Mouse (Mus musculus): ENCODE measurements around the gene Ythdf1.
A peak's percentile ranks its signal among the peaks of the same experiment; 100 is the strongest.

The Ythdf1 gene

DNA sequence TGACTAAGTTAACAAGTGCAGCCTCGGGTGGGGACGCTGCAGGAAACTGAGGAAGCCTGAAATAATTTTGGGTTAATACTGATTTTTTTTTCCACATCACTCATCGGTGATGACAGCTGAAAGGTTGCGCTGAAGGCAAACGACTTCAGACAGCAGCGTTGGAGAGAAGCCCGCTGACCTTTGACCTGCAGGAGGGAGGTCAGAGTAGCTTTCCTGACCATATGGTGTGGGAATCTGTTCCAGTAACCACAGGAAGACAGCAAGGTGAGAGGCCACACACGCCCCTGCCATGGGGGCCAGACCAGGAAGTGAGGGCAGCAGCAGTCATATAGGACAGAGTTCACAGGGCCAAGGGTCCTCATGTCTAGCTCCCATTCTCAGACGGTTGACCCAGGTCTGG lies 39.5 kb downstream of the Ythdf1 start:
- no peak for DNase-seq (ENCODE audit: extremely low spot score, low spot score)

DNA sequence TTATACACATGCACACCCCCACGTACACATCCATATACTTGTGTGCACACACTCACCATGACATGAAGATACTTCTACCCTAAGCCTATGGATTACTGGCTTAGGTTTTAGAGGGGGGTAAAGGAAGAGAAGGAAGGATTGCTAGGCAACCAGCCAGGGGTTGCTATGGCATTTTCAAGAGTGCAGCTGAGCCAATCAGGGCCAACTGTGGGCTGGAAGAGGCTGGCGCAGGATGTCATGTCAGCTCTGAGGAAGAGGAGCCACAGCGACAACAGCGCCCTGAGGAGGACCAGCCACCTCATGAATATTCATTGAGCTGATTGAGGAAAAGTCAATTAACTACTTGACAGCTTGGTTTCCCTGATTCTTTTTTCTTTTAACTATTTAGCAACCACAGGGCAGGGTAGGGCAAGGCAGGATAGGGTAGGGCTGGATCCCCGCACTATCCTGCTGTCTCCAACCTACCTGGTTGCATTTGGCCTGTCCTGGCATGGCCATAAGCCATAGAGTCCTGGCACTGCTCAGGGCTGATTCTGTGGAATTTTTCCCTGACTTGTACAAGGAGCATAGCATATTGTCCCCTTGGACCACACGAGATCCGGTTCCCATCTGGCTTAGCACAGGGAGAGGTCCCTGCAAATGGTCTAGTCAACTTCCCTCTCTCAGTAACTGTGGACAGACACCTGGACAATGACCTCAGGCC lies 41.2 kb downstream of the Ythdf1 start:
- DNase-seq (ENCODE audit: extremely low spot score, low spot score): no peak

DNA sequence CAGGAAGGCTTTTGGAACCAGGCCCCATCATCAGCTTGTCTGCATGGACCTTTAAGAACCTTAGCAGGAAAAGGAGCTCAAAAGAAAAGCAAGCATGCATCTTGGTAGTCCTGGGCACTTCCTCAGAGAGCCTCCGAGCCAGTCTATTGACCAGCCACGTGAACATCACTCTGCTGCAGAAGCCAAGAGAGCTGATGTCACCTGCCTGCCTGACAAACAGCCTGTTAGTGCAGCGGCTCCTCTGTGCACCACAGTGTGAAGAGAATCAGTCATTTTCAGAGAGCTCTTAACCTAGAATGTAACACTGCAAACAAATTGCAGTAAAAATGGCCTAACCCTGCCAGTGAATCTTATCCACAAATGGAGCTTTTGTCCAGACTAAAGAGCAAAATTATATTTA lies 50.7 kb downstream of the Ythdf1 start:
- DNase-seq (ENCODE audit: extremely low spot score, low spot score): no peak

DNA sequence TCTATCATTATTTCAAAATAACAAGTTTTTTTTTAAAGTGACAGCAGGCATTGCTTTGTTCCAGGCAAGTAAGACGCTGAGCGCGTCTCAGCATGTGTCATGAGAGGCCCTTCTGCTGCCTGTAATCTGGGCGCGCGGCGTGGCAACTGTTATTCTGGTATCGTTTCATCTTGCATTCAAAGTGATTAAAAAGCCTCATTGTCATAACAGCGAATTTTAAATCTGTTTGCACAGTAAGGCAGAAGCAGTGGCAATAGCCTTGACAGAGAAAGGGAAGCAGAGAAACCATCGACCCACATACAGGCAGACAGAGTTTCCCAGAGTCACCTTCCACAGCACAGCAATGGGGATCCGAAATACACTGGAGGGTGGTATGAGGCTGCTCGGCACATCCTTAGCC lies 59.2 kb downstream of the Ythdf1 start:
- DNase-seq (ENCODE audit: extremely low spot score, low spot score): no peak

DNA sequence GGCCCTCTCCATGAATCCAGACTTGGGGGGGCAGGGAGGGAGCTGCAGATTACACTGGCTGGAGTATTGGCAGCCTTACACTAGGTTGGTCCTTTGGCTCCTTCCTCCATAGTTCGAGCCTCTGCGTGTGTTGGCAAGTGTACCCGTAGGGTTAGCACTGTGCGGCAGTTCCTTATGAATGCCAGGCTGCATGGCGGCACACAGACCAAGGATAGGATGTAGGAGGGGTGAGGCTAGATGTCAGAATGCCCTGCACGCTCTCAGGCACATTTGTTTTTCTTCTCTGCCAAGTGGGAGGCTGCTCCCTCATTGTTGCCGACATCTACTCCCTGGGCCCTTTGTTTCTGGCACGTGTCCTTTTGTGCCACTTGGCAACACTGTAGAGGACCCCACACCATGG lies 63.6 kb downstream of the Ythdf1 start:
- no peak for DNase-seq (ENCODE audit: extremely low spot score, low spot score)

DNA sequence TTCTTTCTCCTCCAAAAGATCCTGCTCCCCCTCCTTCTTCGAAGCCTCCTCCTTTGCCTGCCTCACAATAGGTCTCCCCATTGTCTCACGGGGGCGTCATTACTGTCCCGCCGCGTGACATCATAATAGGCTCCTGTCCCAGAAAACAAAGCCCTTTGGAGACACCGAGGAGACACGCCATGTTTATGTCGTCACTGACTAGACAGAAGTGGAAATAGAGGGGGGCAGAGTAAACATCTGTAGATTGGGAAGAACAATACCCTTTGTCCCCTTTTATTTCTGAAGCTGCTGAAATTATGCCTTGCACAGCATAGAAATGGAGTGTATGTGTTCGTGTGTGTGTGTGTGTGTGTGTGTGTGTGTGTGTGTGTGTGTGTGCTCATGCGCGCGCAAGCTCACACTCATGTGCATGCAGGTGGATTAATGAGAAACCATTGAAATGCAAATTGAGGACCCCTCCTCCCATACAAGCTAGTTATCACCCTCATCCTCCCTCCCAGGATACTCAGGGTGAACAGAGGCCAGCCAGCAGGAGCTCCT lies 65.7 kb downstream of the Ythdf1 start:
- DNase-seq (ENCODE audit: extremely low spot score, low spot score): peak; percentile 49
